Mouse (Mus musculus) testis, adult 2 months (tissue): Measurements from ENCODE around the gene Tex52. TPM values are rescaled to one million over a fixed set of nuclear protein-coding genes. Genes with fewer than 3 reads are reported as not detected.

ENCODE experiments used
- H3K27ac ChIP-seq: fragments of 200-500 bp; 2 replicates; pipeline ENCODE4 v1.5.1; 2012; ENCODE audit warnings: low read depth, low read length; ENCODE audit not compliant: control insufficient read depth, insufficient read depth
- H3K27me3 ChIP-seq: fragments of 200-500 bp; 2 replicates; pipeline ENCODE4 v1.6.1; 2012; ENCODE audit warnings: mild to moderate bottlenecking, low read length, moderate library complexity; ENCODE audit not compliant: control insufficient read depth, insufficient read depth
- H3K36me3 ChIP-seq: fragments of 200-500 bp; 2 replicates; pipeline ENCODE4 v1.6.1; 2012; ENCODE audit warnings: mild to moderate bottlenecking, low read length; ENCODE audit not compliant: control insufficient read depth, insufficient read depth
- H3K4me1 ChIP-seq: fragments of 200-500 bp; 2 replicates; pipeline ENCODE4 v1.6.1; 2012; ENCODE audit warnings: low read length; ENCODE audit not compliant: control insufficient read depth, insufficient read depth
- H3K4me3 ChIP-seq: fragments of 200-500 bp; 2 replicates; pipeline ENCODE4 v1.5.1; 2012; ENCODE audit warnings: low read depth, mild to moderate bottlenecking, low read length, moderate library complexity, mixed read lengths; ENCODE audit not compliant: control insufficient read depth
- CTCF ChIP-seq: fragments of 200-500 bp; IDR thresholded peaks from 2 replicates; pipeline ENCODE4 v1.5.1; 2012; ENCODE audit warnings: low read depth, mild to moderate bottlenecking, inconsistent platforms, low read length, moderate library complexity; ENCODE audit not compliant: control insufficient read depth, insufficient read depth, insufficient replicate concordance
- POLR2A ChIP-seq: fragments of 200-500 bp; IDR thresholded peaks from 2 replicates; pipeline ENCODE4 v1.6.1; 2012; ENCODE audit warnings: low read depth, mild to moderate bottlenecking, inconsistent platforms, low read length, moderate library complexity; ENCODE audit not compliant: control insufficient read depth
- polyA plus RNA-seq: library from polyadenylated mRNA; depleted of rRNA; stranded (reverse); fragments of >200 nt; gene quantifications from 2 replicates; pipeline ENCODE4 v1.2.3, GENCODE M21; 2012

Gene Tex52
- polyA plus RNA-seq, 1 experiment, result 44.5 TPM

DNA sequence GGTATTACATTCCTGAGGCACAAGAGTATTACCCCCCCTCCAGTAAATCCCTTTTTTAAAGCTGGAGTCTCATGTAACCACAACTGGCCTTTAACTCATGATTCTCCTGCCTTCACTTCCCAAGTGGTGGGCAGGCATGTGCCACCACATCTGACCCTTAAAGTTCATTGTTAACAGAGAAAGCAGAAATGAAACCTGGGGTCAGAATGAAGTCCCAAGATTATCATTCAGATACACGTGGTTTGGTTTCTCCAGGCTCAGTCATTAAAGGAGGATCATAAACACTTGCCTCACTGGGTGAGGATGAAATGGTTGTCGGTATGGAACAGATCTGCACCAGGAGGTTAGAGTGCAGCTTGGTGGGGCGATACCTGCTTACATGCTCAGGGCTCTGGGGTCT lies 6.0 kb downstream of the Tex52 start:
- Histone ChIP-seq H3K36me3 (no peaks in the 10 kb centered on the region), H3K4me1 (peaks cover 2% of the 10 kb centered on the region; the same call in 1 of the 2 replicates), H3K27ac (no peak overlapping the region), H3K4me3 (no peak overlapping the region), H3K27me3 (no peaks in the 10 kb centered on the region)
- TF ChIP-seq POLR2A, result no peak
- no peak for TF ChIP-seq CTCF

DNA sequence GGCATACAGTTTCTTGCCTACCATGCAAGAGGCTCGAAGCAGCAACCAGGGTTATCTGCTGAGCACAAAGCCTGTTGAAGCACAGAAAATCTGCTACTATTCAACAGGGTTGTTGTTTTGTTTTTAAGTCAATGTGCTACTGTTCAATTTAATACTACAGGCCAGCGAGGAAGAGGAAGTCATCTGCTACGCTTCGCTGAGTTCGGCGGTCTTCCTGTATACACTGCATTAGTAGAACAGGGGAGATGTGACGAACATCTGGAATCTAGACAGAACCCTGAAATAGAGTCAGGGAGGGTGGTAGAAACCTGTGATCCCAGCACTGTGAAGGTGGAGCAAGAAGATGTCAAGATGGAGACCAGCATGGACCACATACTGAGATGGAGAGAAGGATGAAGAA lies 8.5 kb downstream of the Tex52 start:
- H3K36me3 ChIP-seq, result no peaks in the 10 kb centered on the region
- H3K27me3 ChIP-seq, result no peaks in the 10 kb centered on the region
- TF ChIP-seq CTCF (no peak), POLR2A (no peak)
- H3K27ac ChIP-seq, result no peak overlapping the region
- H3K4me3 ChIP-seq, result no peak overlapping the region
- H3K4me1 ChIP-seq, result peaks cover 2% of the 10 kb centered on the region; the same call in 1 of the 2 replicates

- Histone ChIP-seq H3K4me1 (no peaks in the 10 kb centered on the region), H3K36me3 (no peaks in the 10 kb centered on the region), H3K4me3 (no peak overlapping the region), H3K27me3 (no peaks in the 10 kb centered on the region), H3K27ac (no peak overlapping the region)
- no peak for TF ChIP-seq POLR2A
- TF ChIP-seq CTCF, result no peak
These were observed 9.8 kb downstream of the Tex52 start for GRCm38 (mm10) chr6:128385026-128385425.

GRCm38 (mm10) chr6:128389185-128389584 lies 13.9 kb downstream of the Tex52 start:
- H3K4me3 ChIP-seq, result no peak overlapping the region
- H3K27ac ChIP-seq, result no peak overlapping the region
- H3K4me1 ChIP-seq, result no peaks in the 10 kb centered on the region
- no peaks in the 10 kb centered on the region for H3K27me3 ChIP-seq
- no peaks in the 10 kb centered on the region for H3K36me3 ChIP-seq
- TF ChIP-seq CTCF, result no peak
- no peak for TF ChIP-seq POLR2A

DNA sequence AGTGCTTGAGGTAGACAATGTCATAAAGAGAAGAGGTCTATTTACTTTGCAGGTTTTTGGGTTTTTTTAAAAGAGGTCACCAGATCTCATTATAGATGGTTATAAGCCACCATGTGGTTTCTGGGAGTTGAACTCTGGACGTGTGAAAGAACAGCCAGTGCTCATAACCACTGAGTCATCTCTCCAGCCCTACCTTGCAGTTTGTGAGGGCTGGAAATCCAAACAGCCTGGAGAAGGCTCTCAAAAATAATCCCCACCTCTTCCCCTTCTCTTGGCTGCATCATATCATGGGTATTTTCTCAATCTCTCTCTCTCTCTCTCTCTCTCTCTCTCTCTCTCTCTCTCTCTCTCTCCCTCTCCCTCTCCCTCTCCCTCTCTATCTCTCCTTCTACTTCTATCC lies 15.4 kb downstream of the Tex52 start:
- no peak for TF ChIP-seq CTCF
- no peak for TF ChIP-seq POLR2A
- no peaks in the 10 kb centered on the region for H3K4me1 ChIP-seq
- no peak overlapping the region for H3K27ac ChIP-seq
- no peaks in the 10 kb centered on the region for H3K27me3 ChIP-seq
- no peaks in the 10 kb centered on the region for H3K36me3 ChIP-seq
- no peak overlapping the region for H3K4me3 ChIP-seq

DNA sequence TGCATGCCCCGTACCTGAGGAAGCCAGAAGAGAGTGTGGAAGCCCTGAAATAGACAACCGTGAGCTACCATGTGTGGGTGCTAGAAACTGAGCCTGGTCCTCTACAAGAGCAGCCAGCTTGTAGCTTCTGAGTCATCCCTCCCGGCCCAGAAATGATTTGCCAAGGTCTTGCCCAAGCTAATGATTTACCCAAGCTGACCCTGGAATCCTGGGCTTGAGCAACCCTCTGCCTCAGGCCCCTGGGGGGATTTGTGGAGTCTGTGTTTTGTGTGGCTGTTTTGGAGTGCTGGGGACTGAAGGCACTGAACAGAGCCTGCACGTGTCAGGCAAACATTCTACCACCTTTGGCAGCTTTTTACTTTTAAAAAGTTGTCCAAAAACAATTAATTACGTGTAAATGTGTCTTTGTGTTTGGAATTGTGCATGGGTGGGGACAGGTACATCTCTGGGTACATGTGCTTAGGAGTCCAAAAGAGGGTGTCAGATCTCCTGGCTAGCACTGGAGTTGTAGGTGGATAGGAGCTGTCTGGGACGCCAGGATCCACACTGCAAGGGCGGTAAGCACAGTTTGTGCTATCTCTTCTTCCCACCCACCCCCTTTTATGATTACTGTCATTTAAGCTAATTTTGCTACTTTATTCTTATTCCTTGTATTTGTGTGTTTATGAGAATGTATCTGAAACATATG lies 22.5 kb downstream of the Tex52 start:
- Histone ChIP-seq H3K36me3 (no peaks in the 10 kb centered on the region), H3K27ac (no peak overlapping the region), H3K27me3 (no peaks in the 10 kb centered on the region), H3K4me3 (no peak overlapping the region), H3K4me1 (peaks cover 9% of the 10 kb centered on the region)
- TF ChIP-seq POLR2A (no peak), CTCF (no peak)

GRCm38 (mm10) chr6:128398996-128399395 lies 23.7 kb downstream of the Tex52 start, which contains the start of gene Nrip2:
TSS of gene Nrip2 (plus strand) at chr6:128399296.
- Histone ChIP-seq H3K27ac (no peak within 1 kb of the TSS), H3K4me1 (peaks cover 9% of the 10 kb centered on the region), H3K36me3 (no peaks in the 10 kb centered on the region), H3K27me3 (no peaks in the 10 kb centered on the region), H3K4me3 (no peak within 1 kb of the TSS)
- no peak for TF ChIP-seq POLR2A
- no peak for TF ChIP-seq CTCF
